Mouse (Mus musculus) megakaryocyte, embryonic 14.5 days (primary cell): Measurements from ENCODE around the gene BC049762. TPM values are rescaled to one million over a fixed set of nuclear protein-coding genes. Genes with fewer than 3 reads are reported as not detected.

ENCODE experiments used
- H3K27me3 ChIP-seq: replicated peaks from 2 replicates; pipeline ENCODE3; 2012; ENCODE audit warnings: inconsistent platforms
- H3K36me3 ChIP-seq: replicated peaks from 2 replicates; pipeline ENCODE3; 2012; ENCODE audit warnings: low read length, inconsistent platforms, mixed read lengths
- H3K4me1 ChIP-seq: 2 replicates; pipeline ENCODE4 v1.6.1; 2012; ENCODE audit warnings: inconsistent platforms
- H3K4me3 ChIP-seq: replicated peaks from 2 replicates; pipeline ENCODE3; 2012; ENCODE audit warnings: moderate library complexity, mild to moderate bottlenecking, inconsistent platforms
- H3K9me3 ChIP-seq: 2 replicates; pipeline ENCODE4 v1.6.1; 2012; ENCODE audit warnings: inconsistent platforms
- FLI1 ChIP-seq: IDR thresholded peaks from 2 replicates; pipeline ENCODE4 v1.6.1; 2012; ENCODE audit warnings: low read length, inconsistent platforms, mixed read lengths
- GATA1 ChIP-seq: IDR thresholded peaks from 3 replicates; pipeline ENCODE4 v1.6.1; 2012; ENCODE audit warnings: mixed read lengths, low read length, inconsistent platforms, borderline replicate concordance
- polyA plus RNA-seq: library from polyadenylated mRNA; stranded (reverse); fragments of >175 nt; gene quantifications from 2 replicates; pipeline ENCODE4 v1.2.3, GENCODE M21; 2012; ENCODE audit warnings: low replicate concordance; ENCODE audit not compliant: insufficient read depth

BC049762 gene
- polyA plus RNA-seq = not detected in 2 replicates

DNA sequence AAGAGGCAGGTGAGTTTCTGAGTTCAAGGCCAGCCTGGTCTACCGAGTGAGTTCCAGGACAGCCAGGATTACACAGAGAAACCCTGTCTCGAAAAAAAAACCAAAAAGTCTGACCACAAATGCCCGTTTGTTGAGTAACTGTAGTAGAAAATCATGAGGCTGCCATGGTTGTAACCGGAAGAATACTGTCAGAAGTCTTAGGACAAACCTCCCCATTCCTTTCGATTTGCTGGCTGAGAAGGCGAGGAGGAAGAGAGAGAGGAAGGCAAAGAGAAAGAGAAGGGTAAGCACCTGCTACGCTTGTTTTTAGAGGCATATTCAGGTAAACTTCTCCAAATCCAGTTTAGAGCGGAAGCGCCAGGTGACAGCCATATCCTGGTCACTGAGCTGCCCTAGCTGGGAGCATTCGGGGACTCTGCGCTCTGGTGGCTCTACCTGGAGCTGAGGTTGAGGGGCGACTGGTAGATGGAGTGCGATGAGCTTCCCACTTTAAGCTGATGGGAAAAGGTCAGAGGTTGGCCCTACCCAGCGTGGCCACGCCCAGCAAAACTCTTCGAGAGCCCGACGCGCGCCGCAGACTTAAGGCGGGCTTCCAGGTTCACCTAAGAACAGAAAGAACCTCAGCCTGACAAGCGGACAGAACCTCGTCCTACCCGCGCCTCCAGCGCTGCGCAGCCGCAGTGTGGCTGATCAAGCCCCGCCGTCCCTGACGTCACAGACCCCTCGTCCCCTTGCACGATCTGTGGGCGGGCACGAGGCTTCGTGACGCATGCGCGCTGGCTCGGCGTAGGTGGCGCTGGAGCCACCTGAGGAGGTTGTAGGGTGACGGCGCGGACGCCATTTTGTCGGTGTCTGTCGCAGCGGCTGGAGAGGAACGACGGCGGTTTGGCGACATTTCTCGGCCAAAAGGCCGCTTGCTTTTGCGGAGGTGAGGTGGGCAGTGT is at the start of gene BC049762:
Gene BC049762 (minus strand): TSS at position 705 of the 944 bp plus-strand sequence.
- H3K4me1 ChIP-seq = peaks cover 30% of the 10 kb centered on the region
- H3K4me3 ChIP-seq = peak within 1 kb of the TSS; percentile 99
- H3K9me3 ChIP-seq = no peaks in the 10 kb centered on the region
- no peak for TF ChIP-seq FLI1
- no peak for TF ChIP-seq GATA1
- H3K36me3 ChIP-seq = peaks cover 21% of the 10 kb centered on the region
- peaks cover 4% of the 10 kb centered on the region for H3K27me3 ChIP-seq

DNA sequence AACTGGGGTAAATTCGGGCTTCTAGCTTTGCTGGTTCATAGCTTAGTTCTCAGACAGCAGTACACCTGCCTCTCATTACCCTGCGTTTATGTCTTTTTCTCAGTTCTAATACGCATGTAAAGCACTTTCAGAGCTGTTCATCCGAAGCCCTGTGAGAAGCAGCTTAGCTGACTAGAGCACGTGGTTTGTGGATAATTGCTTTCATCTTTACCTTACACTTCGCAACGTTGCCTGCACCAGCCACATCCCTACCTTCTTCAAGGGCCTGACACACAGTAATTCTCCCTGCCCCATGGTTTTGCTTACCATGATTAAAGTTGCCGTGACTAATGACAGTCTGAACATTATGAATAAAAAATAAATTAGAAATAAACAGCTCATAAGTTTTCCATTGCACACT is 49.0 kb upstream of the BC049762 start:
- Histone ChIP-seq H3K27me3 (peaks cover 5% of the 10 kb centered on the region), H3K4me1 (peaks cover 5% of the 10 kb centered on the region), H3K36me3 (no peaks in the 10 kb centered on the region), H3K4me3 (no peak overlapping the region), H3K9me3 (no peaks in the 10 kb centered on the region)
- TF ChIP-seq GATA1 = no peak
- TF ChIP-seq FLI1 = no peak

DNA sequence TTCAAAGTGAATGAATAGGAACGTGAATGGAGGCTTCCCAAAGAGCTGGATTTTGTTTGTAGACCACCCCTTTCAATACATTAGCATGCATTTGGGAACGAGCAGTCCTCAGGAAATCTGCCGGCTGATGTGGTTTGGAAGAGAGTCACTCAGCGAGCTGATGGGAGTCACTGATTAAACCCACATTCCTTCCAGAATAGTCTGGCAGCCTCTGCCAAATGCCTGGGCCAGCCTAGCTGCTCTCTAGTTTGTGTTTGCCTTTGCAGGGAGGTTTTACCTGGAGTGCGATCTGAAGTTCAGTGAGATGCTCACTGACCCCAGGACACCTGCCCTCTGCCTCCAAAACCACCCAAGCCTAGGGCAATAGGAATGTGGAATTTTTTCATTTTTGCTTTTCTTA is 45.5 kb upstream of the BC049762 start:
- no peak overlapping the region for H3K4me3 ChIP-seq
- H3K36me3 ChIP-seq = no peaks in the 10 kb centered on the region
- no peaks in the 10 kb centered on the region for H3K9me3 ChIP-seq
- H3K27me3 ChIP-seq = peaks cover 12% of the 10 kb centered on the region
- no peak for TF ChIP-seq FLI1
- no peak for TF ChIP-seq GATA1
- peaks cover 5% of the 10 kb centered on the region for H3K4me1 ChIP-seq

DNA sequence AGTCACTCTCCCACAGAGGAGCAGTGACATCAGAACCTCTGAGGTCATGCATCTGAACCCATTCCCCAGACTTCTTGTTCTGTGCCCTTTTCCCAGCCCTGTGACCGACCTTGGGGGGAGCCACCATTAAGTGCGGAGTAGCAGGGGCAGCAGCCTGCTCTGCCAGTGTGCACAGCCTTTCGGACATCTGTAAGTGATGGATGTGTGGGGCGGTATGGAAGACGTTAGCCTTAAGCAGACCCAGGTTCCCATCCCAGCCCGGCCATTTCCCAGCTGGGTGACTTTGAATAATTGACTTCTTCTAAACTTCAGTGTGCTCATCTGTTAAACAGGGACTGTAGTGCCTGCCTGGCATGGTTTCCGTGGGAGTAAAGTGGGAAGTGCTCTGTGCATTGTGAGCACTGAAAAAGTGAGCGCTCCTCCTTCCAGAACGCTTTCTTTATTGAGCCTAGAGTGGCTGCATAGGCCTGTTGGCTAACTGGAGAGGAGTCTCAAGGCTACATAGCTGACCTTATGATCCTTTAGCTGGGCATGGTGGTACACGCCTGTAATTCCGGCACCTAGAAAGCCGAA is 41.2 kb upstream of the BC049762 start:
- H3K27me3 ChIP-seq = peaks cover 16% of the 10 kb centered on the region
- TF ChIP-seq GATA1 (no peak), FLI1 (no peak)
- H3K36me3 ChIP-seq = no peaks in the 10 kb centered on the region
- no peak overlapping the region for H3K4me3 ChIP-seq
- H3K4me1 ChIP-seq = peaks cover 5% of the 10 kb centered on the region
- no peaks in the 10 kb centered on the region for H3K9me3 ChIP-seq

DNA sequence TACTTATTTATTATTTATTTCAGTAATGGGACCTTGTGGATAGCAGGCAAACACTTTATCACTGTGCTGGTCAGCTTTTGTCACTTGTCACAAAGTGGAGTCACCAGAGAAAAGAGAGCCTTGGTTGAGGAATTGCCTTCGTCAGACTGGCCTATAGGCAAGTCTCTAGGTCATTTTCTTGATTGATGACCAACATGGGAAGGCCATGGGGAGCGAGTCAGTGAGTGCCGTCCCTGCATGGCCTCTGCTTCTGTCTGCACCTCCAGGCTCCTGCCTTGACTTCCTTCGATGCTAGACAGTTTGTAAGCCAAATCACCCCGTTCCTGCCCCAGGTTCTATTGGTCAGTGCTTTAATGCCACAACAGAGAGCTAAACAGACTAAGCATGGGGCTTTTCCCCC is 39.5 kb upstream of the BC049762 start:
- no peaks in the 10 kb centered on the region for H3K9me3 ChIP-seq
- H3K4me3 ChIP-seq = no peak overlapping the region
- TF ChIP-seq GATA1 (no peak), FLI1 (no peak)
- no peaks in the 10 kb centered on the region for H3K4me1 ChIP-seq
- H3K36me3 ChIP-seq = no peaks in the 10 kb centered on the region
- H3K27me3 ChIP-seq = peaks cover 22% of the 10 kb centered on the region

DNA sequence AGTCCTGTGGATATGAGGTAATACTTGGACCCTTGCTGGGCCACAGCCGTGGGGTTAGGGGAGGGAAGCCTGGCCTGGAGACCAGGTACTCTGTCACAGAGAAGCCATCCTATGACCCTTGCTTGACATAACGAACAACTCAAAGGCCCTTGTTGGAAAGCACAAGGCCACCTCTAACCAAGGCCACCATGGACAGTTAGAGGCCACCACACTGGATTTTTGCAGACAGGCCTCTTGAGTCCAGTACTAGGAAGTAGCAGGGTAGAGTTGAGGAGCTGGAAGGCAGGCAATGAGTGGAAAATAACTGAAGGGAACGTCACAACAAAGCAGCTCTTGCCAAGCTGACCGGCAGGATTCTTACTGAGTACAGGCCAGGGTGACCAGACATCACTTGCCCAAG is 35.8 kb upstream of the BC049762 start:
- Histone ChIP-seq H3K27me3 (peaks cover 34% of the 10 kb centered on the region), H3K9me3 (peaks cover 21% of the 10 kb centered on the region), H3K4me3 (no peak overlapping the region), H3K36me3 (no peaks in the 10 kb centered on the region), H3K4me1 (no peaks in the 10 kb centered on the region)
- no peak for TF ChIP-seq GATA1
- TF ChIP-seq FLI1 = no peak

DNA sequence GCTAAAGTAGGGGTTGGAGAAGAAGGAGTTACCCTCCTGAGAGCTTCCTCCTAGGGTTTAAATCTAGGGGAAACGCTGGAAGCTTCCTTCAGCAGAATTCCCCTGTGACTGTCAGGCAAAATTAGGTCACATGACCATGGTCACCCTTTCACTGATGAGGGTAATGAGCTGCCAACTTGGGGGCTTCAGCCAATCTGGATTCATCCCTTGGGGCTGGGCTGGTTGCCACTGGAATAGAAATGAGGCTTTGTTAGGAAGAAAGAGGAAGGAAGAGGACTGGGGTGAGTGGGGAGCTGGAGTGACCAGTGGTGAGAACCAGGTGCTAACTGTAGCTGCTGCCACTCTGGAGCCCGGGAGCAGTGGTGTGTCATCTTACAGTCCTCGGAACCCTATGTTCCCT is 32.9 kb upstream of the BC049762 start:
- Histone ChIP-seq H3K36me3 (no peaks in the 10 kb centered on the region), H3K9me3 (peaks cover 30% of the 10 kb centered on the region), H3K4me1 (peaks cover under 1% of the 10 kb centered on the region), H3K27me3 (peaks cover 55% of the 10 kb centered on the region), H3K4me3 (no peak overlapping the region)
- no peak for TF ChIP-seq GATA1
- TF ChIP-seq FLI1 = no peak

DNA sequence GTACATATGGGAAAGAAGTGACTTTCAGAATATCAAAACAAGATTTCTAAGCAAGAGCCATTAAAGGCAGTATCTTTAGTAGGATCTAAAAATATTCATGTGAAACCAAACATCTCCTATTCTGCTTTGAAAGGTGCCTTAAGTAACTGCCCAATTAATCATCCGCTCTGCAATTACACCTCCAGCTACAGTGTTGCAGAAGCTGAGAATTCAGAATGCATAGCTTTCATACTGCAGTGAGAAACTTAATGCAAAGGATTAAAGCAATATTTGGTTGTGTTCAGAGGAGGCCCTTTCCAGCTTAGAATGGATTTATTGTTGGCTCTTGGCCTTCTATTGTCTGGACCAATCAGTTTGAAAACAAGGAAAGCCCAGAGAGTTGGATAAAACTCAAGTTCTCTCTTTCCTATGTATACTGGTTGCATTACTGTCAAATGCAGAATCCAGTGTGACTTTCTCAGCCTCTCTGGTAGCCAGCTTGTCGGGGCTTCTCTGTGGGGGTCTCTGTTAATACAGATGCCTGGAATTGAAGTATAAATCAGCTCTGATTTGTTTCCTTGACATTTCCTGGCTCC is 31.2 kb upstream of the BC049762 start:
- no peak for TF ChIP-seq GATA1
- TF ChIP-seq FLI1 = no peak
- Histone ChIP-seq H3K9me3 (peaks cover 30% of the 10 kb centered on the region), H3K4me1 (peaks cover 12% of the 10 kb centered on the region), H3K4me3 (no peak overlapping the region), H3K27me3 (peaks cover 63% of the 10 kb centered on the region), H3K36me3 (no peaks in the 10 kb centered on the region)

DNA sequence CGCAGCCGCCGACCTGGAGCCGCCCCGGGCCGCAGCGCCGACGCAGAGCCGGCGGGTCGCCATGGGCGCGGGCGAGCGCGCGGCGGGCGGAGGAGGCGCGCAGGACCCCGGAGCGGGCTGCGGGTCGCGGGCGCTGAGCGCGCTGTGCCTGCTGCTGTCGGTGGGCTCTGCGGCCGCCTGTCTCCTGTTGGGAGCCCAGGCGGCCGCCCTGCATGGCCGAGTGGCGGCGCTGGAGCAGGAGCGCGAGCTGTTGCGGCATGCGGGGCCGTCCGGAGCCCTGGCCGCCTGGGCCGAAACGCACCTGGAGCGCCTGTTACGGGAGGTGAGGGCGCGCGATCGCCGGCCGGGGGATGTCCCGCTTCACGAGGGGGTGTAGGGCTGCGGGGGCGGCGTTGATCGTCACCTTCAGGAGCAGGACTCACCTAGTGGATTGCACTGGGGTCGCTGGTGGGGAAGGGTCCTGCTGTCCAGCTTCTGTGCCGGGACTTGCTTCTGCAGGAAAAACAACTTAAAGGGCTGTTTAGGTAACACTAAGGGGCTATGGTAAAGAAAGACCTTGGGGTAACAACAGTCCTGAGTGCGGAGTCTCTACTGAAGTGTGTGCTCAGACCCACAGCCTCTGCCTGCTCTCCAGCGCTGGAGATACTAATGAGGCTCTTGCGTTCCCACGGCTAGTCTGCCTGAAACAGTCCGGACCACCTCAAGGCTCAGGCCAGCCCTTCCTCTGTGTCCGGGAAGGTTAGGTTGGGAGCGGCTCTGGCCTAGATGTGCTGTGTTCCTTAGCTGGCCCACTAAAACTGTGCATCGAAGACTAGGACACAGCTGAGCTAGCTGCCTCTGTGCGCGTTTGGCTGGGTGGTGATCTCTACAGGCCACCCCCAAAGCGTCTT is 27.5 kb upstream of the BC049762 start:
- Histone ChIP-seq H3K4me3 (peak overlapping the region; percentile 91), H3K36me3 (peaks cover 4% of the 10 kb centered on the region), H3K9me3 (peaks cover 18% of the 10 kb centered on the region), H3K27me3 (peaks cover 47% of the 10 kb centered on the region), H3K4me1 (peaks cover 35% of the 10 kb centered on the region)
- TF ChIP-seq GATA1 (no peak), FLI1 (no peak)
